Mouse (Mus musculus) limb, embryonic 13.5 days (tissue): Measurements from ENCODE around the gene Fam167b. TPM values are rescaled to one million over a fixed set of nuclear protein-coding genes. Genes with fewer than 3 reads are reported as not detected.

ENCODE experiments used
- microRNA-seq: library from miRNA; unstranded; fragments of <30 nt; microRNA quantifications from one replicate; pipeline ENCODE4, GENCODE M21; 2016
- polyA plus RNA-seq: library from polyadenylated mRNA; unstranded; fragments of >200 nt; fragmentation: Nextera tagmentation; extraction: Ambion mirVana; gene quantifications from 2 replicates; pipeline ENCODE4 v1.2.1, GENCODE M21; 2015

Fam167b gene
- polyA plus RNA-seq, 1 experiment from 2014 or later: 5.1 TPM

Small RNA genes lying within 50 kb of the gene (microRNA-seq; reads per million reads assigned to microRNA genes)
- gene Mir8119: not detected

Other genes starting within 250 kb of the Fam167b start
- gene Rbbp4, start 243.2 kb downstream of the Fam167b start, polyA plus RNA-seq: 491 and 502 TPM in 2 replicates
- 43.4 and 44.0 TPM in 2 replicates for gene Zbtb8os, start 242.9 kb downstream of the Fam167b start, polyA plus RNA-seq
- gene Zbtb8a, start 200.4 kb downstream of the Fam167b start, polyA plus RNA-seq: 14.6 and 14.8 TPM in 2 replicates
- 1.9 TPM in 2 replicates for gene Zbtb8b, start 137.7 kb downstream of the Fam167b start, polyA plus RNA-seq
- gene Bsdc1, start 117.0 kb downstream of the Fam167b start, polyA plus RNA-seq: 27.9 and 30.3 TPM in 2 replicates
- gene Tssk3, start 87.5 kb downstream of the Fam167b start, polyA plus RNA-seq: not detected in 2 replicates
- gene Fam229a, start 87.4 kb downstream of the Fam167b start, polyA plus RNA-seq: not detected in 2 replicates
- 957 and 1,008 TPM in 2 replicates for gene Marcksl1, start 65.0 kb downstream of the Fam167b start, polyA plus RNA-seq
- 244 and 251 TPM in 2 replicates for gene Hdac1, start 35.8 kb downstream of the Fam167b start, polyA plus RNA-seq
- gene Lck, start 4.9 kb downstream of the Fam167b start, polyA plus RNA-seq: 11.1 and 12.1 TPM in 2 replicates
- 285 and 288 TPM in 2 replicates for gene Eif3i, start 22.1 kb upstream of the Fam167b start, polyA plus RNA-seq
- 211 and 218 TPM in 2 replicates for gene Tmem234, start 22.1 kb upstream of the Fam167b start, polyA plus RNA-seq
- 1.7 and 2.3 TPM in 2 replicates for gene Dcdc2b, start 35.7 kb upstream of the Fam167b start, polyA plus RNA-seq
- 28.6 and 30.2 TPM in 2 replicates for gene Iqcc, start 40.5 kb upstream of the Fam167b start, polyA plus RNA-seq
- gene Ccdc28b, start 45.4 kb upstream of the Fam167b start, polyA plus RNA-seq: 48.5 and 51.7 TPM in 2 replicates
- 97.5 and 102 TPM in 2 replicates for gene Txlna, start 62.5 kb upstream of the Fam167b start, polyA plus RNA-seq
- 15.0 and 17.4 TPM in 2 replicates for gene Kpna6, start 94.2 kb upstream of the Fam167b start, polyA plus RNA-seq
- 14.4 and 16.1 TPM in 2 replicates for gene Tmem39b, start 118.3 kb upstream of the Fam167b start, polyA plus RNA-seq
- gene Khdrbs1, start 163.8 kb upstream of the Fam167b start, polyA plus RNA-seq: 145 and 149 TPM in 2 replicates
- 370 and 392 TPM in 2 replicates for gene Ptp4a2, start 232.7 kb upstream of the Fam167b start, polyA plus RNA-seq